Mouse (Mus musculus) liver, adult 2 months (tissue): ENCODE results near the gene Ctsl. TPM values are rescaled to one million over a fixed set of nuclear protein-coding genes. Genes with fewer than 3 reads are reported as not detected.

Source experiments
- DNase-seq: peaks from one replicate; pipeline ENCODE4 v3.0.0-alpha.2; 2011; ENCODE audit warnings: low read depth, low spot score; ENCODE audit errors: extremely low read depth
- H3K27ac ChIP-seq: fragments of 200-500 bp; replicated peaks from 2 replicates; pipeline ENCODE4 v1.5.1; 2012; ENCODE audit warnings: low read depth, mild to moderate bottlenecking, control low read depth, inconsistent platforms, low read length; ENCODE audit not compliant: insufficient read depth
- H3K27me3 ChIP-seq: fragments of 200-500 bp; 2 replicates; pipeline ENCODE4 v1.6.1; 2012; ENCODE audit warnings: mild to moderate bottlenecking, moderate library complexity, low read length, inconsistent platforms; ENCODE audit not compliant: control insufficient read depth, insufficient read depth
- H3K36me3 ChIP-seq: fragments of 200-500 bp; 2 replicates; pipeline ENCODE4 v1.6.1; 2012; ENCODE audit warnings: low read length, inconsistent platforms; ENCODE audit not compliant: control insufficient read depth, insufficient read depth
- H3K4me1 ChIP-seq: fragments of 200-500 bp; 2 replicates; pipeline ENCODE4 v1.6.1; 2011; ENCODE audit warnings: low read length; ENCODE audit not compliant: control insufficient read depth, insufficient read depth
- H3K4me3 ChIP-seq: fragments of 200-500 bp; 2 replicates; pipeline ENCODE4 v1.5.1; 2011; ENCODE audit warnings: low read depth, mild to moderate bottlenecking, control low read depth, low read length, moderate library complexity; ENCODE audit not compliant: insufficient read depth
- H3K79me2 ChIP-seq: fragments of 200-500 bp; 2 replicates; pipeline ENCODE4 v1.6.1; 2012; ENCODE audit warnings: inconsistent platforms, mild to moderate bottlenecking, low read length, moderate library complexity; ENCODE audit not compliant: control insufficient read depth, insufficient read depth
- H3K9ac ChIP-seq: fragments of 200-500 bp; 2 replicates; pipeline ENCODE4 v1.6.1; 2012; ENCODE audit warnings: low read depth, mild to moderate bottlenecking, control low read depth, inconsistent platforms, low read length
- CTCF ChIP-seq: fragments of 200-500 bp; IDR thresholded peaks from 2 replicates; pipeline ENCODE4 v1.5.1; 2011; ENCODE audit warnings: low read depth, low read length, control low read depth
- POLR2A ChIP-seq: fragments of 200-500 bp; IDR thresholded peaks from 2 replicates; pipeline ENCODE4 v1.6.1; 2011; ENCODE audit warnings: low read length, control low read depth; ENCODE audit not compliant: insufficient read depth; ENCODE audit errors: extremely low read depth
- WGBS: fragments of 180-500 bp; shearing (Covaris S2); methylation state at CpG from one replicate; pipeline ENCODE4 v1.1.7; 2018; 5-methylcytosine and 5-hydroxymethylcytosine counted together
- polyA plus RNA-seq: library from polyadenylated mRNA; depleted of rRNA; stranded (reverse); fragments of >200 nt; gene quantifications from 2 replicates; pipeline ENCODE4 v1.2.3, GENCODE M21; 2012
- total RNA-seq: library from RNA; depleted of rRNA; stranded (reverse); fragments of >200 nt; gene quantifications from 2 replicates; pipeline ENCODE4 v1.2.3, GENCODE M21; 2014

The Ctsl gene
- total and polyA plus RNA-seq, 2 experiments = 300 to 624 TPM

DNA sequence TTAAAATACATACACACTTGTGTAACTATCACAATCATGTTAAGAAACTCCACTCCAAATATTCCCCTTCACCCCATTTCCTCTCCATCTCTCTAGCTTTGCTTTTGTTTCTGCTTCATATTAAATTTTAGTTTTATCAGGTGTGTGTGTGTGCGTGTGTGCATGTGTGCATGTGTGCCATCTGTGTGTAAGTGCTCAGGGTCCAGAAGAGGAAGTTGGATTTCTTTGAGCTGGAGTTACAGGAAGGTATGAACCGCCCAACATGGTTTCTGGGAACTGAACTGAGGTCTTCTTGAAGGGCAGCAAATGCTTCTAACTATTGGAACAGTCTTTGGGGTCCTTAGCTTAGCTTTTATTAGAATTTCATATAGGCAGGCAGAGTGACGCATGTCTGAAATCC is 14.2 kb upstream of the Ctsl start:
- no peaks in the 10 kb centered on the region for H3K27me3 ChIP-seq
- no peak overlapping the region for H3K4me3 ChIP-seq
- no peak overlapping the region for H3K9ac ChIP-seq
- WGBS = 95% methylated on average over 3 of the region's 3 CpGs
- no peaks in the 10 kb centered on the region for H3K36me3 ChIP-seq
- DNase-seq = no peak
- no peaks in the 10 kb centered on the region for H3K79me2 ChIP-seq
- TF ChIP-seq POLR2A = no peak
- TF ChIP-seq CTCF = no peak
- no peak overlapping the region for H3K27ac ChIP-seq
- peaks cover 9% of the 10 kb centered on the region for H3K4me1 ChIP-seq

DNA sequence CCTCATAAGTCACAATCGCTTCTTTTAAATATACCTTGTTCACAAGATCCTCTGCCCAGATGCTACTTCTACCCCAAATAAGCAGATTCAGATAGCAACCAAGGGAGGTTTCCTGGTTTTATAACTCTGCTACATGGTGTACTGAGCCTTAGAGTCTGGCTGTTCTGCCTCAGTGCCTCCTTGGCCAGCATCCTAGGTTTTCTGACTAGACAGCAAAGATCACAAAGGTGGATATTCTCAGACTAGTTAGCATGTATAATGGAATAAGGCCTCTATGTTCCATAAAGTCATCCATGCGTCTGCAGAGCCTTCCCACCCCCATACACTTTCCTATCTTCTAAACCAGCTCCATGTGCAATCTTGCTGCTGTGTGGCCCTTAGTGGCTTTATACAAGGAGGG is 9.6 kb upstream of the Ctsl start:
- no peaks in the 10 kb centered on the region for H3K36me3 ChIP-seq
- H3K27me3 ChIP-seq = no peaks in the 10 kb centered on the region
- H3K9ac ChIP-seq = no peak overlapping the region
- TF ChIP-seq POLR2A (no peak), CTCF (no peak)
- DNase-seq = no peak
- H3K4me1 ChIP-seq = peaks cover under 1% of the 10 kb centered on the region; the same call in 1 of the 2 replicates
- H3K4me3 ChIP-seq = no peak overlapping the region
- no peaks in the 10 kb centered on the region for H3K79me2 ChIP-seq
- no peak overlapping the region for H3K27ac ChIP-seq
- 97% methylated on average over 2 of the region's 2 CpGs for WGBS

DNA sequence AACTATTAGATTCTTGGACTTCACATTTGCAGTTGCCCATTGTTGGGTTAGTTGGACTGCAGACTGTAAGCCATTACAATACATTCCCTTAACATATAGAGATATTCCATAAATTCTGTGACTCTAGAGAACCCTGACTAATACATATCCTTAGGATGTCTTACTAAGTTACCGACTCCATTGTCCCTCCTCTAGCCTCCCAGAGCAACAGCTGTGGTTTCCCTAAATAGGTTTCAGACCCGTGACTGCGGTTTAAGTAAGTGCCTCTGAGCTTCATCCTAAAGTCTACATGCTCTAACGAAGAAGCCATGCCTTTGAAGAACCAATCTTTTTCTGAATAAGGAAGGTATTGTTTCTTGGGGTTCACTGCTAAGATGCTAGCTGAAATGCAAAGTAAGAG is 7.9 kb upstream of the Ctsl start:
- Histone ChIP-seq H3K4me3 (no peak overlapping the region), H3K4me1 (no peaks in the 10 kb centered on the region), H3K36me3 (no peaks in the 10 kb centered on the region), H3K27ac (no peak overlapping the region), H3K79me2 (no peaks in the 10 kb centered on the region), H3K9ac (no peak overlapping the region), H3K27me3 (no peaks in the 10 kb centered on the region)
- no peak for TF ChIP-seq CTCF
- TF ChIP-seq POLR2A = no peak
- DNase-seq = no peak
- 95% methylated on average over 4 of the region's 4 CpGs for WGBS

DNA sequence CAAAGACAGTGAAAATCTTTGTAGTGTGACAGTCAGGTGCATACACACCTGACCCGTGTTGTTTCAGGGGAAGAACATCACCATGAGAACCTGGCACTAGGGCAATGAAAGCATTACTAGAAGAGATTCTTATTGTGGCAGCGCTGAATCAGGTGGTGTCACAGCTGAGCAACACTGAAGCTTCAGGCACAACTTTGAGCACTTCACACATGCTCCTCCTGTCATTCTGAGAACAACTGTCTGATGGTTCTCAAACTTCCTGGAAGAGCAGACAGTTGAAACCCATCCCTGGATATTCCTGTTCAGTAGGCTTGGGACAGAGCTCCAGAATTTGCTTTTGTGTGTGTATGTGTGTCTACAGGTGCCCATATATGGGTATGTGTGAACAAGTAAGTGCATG is 5.8 kb upstream of the Ctsl start:
- no peaks in the 10 kb centered on the region for H3K4me1 ChIP-seq
- H3K79me2 ChIP-seq = no peaks in the 10 kb centered on the region
- no peaks in the 10 kb centered on the region for H3K27me3 ChIP-seq
- WGBS = 92% methylated on average over 2 of the region's 2 CpGs
- no peak overlapping the region for H3K4me3 ChIP-seq
- no peak for DNase-seq
- H3K36me3 ChIP-seq = no peaks in the 10 kb centered on the region
- no peak overlapping the region for H3K27ac ChIP-seq
- TF ChIP-seq CTCF (no peak), POLR2A (no peak)
- no peak overlapping the region for H3K9ac ChIP-seq

DNA sequence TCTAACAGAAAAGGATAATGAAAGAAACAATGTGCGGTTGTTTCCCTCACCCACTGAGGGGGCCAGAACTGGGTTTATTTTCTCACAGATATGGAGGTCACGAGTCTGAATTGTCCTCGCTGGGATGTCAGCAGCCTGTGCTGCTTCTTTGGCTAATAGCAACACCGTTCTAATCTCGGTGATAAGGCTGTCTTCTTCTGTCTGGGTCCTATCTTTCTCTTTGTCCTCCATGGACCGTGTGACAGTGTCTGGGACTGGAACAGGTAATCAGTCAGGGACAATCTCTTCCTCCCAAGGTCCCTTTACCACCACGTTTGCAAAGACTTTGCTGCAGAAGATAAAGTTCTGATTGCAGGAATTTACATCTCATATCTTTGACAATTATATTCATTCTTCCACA is 4.5 kb upstream of the Ctsl start:
- Histone ChIP-seq H3K27me3 (no peaks in the 10 kb centered on the region), H3K27ac (no peak overlapping the region), H3K4me1 (no peaks in the 10 kb centered on the region), H3K4me3 (no peak overlapping the region), H3K36me3 (no peaks in the 10 kb centered on the region), H3K9ac (no peak overlapping the region), H3K79me2 (no peaks in the 10 kb centered on the region)
- TF ChIP-seq POLR2A (no peak), CTCF (no peak)
- no peak for DNase-seq
- 58% methylated on average over 7 of the region's 7 CpGs for WGBS

DNA sequence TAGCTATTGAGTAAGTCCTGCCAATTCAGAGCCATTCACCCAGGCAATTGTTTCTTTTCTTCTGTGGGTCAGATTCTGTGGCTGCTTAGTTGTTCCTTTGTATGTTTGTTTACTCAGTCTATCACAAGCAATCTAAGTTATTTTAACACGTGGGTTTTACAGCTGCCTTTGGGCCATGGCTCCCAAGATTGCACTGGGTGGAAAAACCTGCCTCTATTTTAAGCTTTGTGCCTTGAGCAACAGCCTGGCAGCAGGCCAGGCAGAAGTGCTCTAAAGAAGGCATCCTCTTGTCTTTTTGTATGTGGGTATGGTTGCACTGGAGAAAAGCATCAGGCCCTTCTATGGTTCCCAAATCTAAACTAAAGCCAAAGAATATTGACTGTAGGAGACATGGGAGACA is 3.0 kb upstream of the Ctsl start:
- no peak overlapping the region for H3K9ac ChIP-seq
- peak; percentile 71 for DNase-seq
- 0 out of 2 replicates have a peak, but pooled peaks cover 2% of the 10 kb centered on the region for H3K36me3 ChIP-seq
- H3K4me3 ChIP-seq = no peak overlapping the region
- 4% methylated on average over 1 of the region's 1 CpGs for WGBS
- peaks cover 6% of the 10 kb centered on the region; the same call in 1 of the 2 replicates for H3K79me2 ChIP-seq
- no peak for TF ChIP-seq POLR2A
- TF ChIP-seq CTCF = no peak
- H3K4me1 ChIP-seq = peaks cover under 1% of the 10 kb centered on the region; the same call in 1 of the 2 replicates
- no peak overlapping the region for H3K27ac ChIP-seq
- no peaks in the 10 kb centered on the region for H3K27me3 ChIP-seq
